Mouse (Mus musculus) E14TG2a.4 (cell line): Measurements from ENCODE around the gene Stxbp1.

Source experiments
- CTCF ChIP-seq: conservative IDR thresholded peaks from 2 replicates; pipeline ENCODE4 v1.5.1; 2014; ENCODE audit warnings: low read length
- NANOG ChIP-seq: IDR thresholded peaks from 2 replicates; pipeline ENCODE4 v1.6.1; 2014; ENCODE audit warnings: borderline replicate concordance, low read length, mixed read lengths
- POU5F1 ChIP-seq: IDR thresholded peaks from 2 replicates; pipeline ENCODE4 v1.6.1; 2014; ENCODE audit warnings: low read length, borderline replicate concordance

- TF ChIP-seq CTCF: peak; percentile 49
- no peak for TF ChIP-seq POU5F1
- TF ChIP-seq NANOG: no peak
Measured at GRCm38 (mm10) chr2:32787176-32787575, 59.9 kb downstream of the Stxbp1 start.
